Mouse (Mus musculus) bone marrow, adult 2 months (tissue): ENCODE results near the gene Itgb6.

Experiments used
- CTCF ChIP-seq: fragments of 200-500 bp; IDR thresholded peaks from 2 replicates; pipeline ENCODE4 v1.5.1; 2011; ENCODE audit warnings: low read length, control low read depth; ENCODE audit not compliant: control insufficient read depth, insufficient read depth
- POLR2A ChIP-seq: fragments of 200-500 bp; IDR thresholded peaks from 2 replicates; pipeline ENCODE4 v1.6.1; 2011; ENCODE audit warnings: low read depth, mild to moderate bottlenecking, control low read depth, low read length, borderline replicate concordance; ENCODE audit not compliant: control insufficient read depth

DNA sequence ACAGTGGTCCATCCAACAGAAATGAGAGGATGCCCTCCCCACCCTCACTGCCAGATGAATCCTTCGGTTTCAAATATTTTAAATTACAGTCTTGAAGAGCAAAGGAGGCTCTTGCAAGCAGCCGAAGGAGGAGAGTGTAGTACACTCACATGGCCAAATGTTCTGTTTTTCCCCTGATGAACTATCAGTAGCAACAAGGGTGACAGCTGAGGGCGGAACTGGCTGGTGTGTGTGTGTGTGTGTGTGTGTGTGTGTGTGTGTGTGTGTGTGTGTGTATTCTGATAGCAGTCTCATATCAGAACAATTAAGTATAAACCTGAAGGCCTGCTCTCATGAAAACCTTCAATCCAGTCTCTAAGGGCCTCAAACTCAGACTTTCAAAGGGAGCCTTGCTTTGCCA, 22.9 kb downstream of the Itgb6 start:
- TF ChIP-seq POLR2A (no peak), CTCF (no peak)
